Mouse (Mus musculus): Measurements from ENCODE around the gene Akr1c19. TPM values are rescaled to one million over a fixed set of nuclear protein-coding genes. Genes with fewer than 3 reads are reported as not detected.
"Not testable (repeated sequence)": the region's sequence is repeated elsewhere in the genome, so short reads cannot be mapped to it uniquely, and the experiment has no call there.

The Akr1c19 gene
- polyA plus RNA-seq, 1 experiment = 0.23 TPM

DNA sequence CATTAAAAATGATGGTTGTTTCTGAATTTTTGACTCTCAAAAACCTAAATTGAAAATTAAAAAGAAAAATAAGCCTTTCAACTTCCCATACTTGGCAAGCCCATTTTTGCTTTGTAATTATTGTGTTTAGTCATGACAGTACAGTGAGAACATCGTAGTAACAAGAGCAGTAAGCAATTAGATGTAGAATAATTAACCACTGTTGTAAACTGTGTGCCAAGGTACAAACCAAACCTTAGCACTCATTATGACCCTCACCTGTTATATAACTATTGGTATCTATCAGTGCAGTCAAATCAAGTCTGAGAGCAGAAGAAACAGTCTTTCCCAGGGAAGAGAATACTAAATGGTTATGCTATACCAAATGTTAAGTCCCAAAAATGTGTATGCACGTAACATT is 36.5 kb downstream of the Akr1c19 start:
- H3K27ac ChIP-seq (ENCODE audit: control insufficient read depth, insufficient read depth, low read length) = no peak overlapping the region
- no peak overlapping the region for H3K4me3 ChIP-seq (ENCODE audit: control insufficient read depth, insufficient read depth, low read length)
- H3K36me3 ChIP-seq (ENCODE audit: control insufficient read depth, insufficient read depth, low read length) = no peaks in the 10 kb centered on the region
- TF ChIP-seq CTCF (IDR thresholded peaks at IDR 0.05; ENCODE audit: borderline replicate concordance, control insufficient read depth, extremely low read depth, insufficient read depth, low read length, poor library complexity) (no peak), POLR2A (IDR thresholded peaks at IDR 0.05; ENCODE audit: control insufficient read depth, extremely low read depth, insufficient read depth, low read length, poor library complexity) (no peak)
- H3K27me3 ChIP-seq (ENCODE audit: control insufficient read depth, insufficient read depth, low read length) = no peaks in the 10 kb centered on the region
- DNase-seq = no peak
- no peaks in the 10 kb centered on the region for H3K4me1 ChIP-seq (replicated peaks; ENCODE audit: control insufficient read depth, insufficient read depth, low read length)
- 96% methylated on average over 2 of the region's 2 CpGs for WGBS

- 95% methylated on average over 2 of the region's 2 CpGs for WGBS
- not testable (repeated sequence) for H3K4me1 ChIP-seq (replicated peaks; ENCODE audit: control insufficient read depth, insufficient read depth, low read length); H3K27ac ChIP-seq (ENCODE audit: control insufficient read depth, insufficient read depth, low read length); H3K27me3 ChIP-seq (ENCODE audit: control insufficient read depth, insufficient read depth, low read length); DNase-seq; H3K36me3 ChIP-seq (ENCODE audit: control insufficient read depth, insufficient read depth, low read length); H3K4me3 ChIP-seq (ENCODE audit: control insufficient read depth, insufficient read depth, low read length)
These were observed 37.0 kb downstream of the Akr1c19 start for GRCm38 (mm10) chr13:4265455-4265854.

DNA sequence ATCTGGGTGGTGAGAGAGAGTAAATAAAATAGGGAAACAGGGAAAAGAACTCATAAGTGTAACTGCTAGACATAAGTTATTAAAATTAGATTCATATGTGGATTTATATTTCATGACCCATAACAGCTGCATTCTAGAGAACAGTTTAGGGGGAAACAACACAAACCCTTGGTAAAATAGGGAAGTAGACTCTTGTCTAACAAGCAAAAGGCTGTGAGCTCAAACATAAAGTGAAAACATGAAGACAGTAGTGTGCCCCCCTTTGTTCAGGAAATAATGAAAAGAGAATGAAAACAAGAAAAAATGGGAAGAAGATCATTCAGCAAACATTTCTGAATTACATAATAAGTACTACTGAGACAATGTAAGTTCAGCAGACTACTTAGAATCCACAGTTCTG is 42.4 kb downstream of the Akr1c19 start:
- no peak for DNase-seq
- Histone ChIP-seq H3K4me1 (replicated peaks; ENCODE audit: control insufficient read depth, insufficient read depth, low read length) (no peaks in the 10 kb centered on the region), H3K27me3 (ENCODE audit: control insufficient read depth, insufficient read depth, low read length) (no peaks in the 10 kb centered on the region), H3K4me3 (ENCODE audit: control insufficient read depth, insufficient read depth, low read length) (no peak overlapping the region), H3K36me3 (ENCODE audit: control insufficient read depth, insufficient read depth, low read length) (no peaks in the 10 kb centered on the region), H3K27ac (ENCODE audit: control insufficient read depth, insufficient read depth, low read length) (no peak overlapping the region)
- TF ChIP-seq POLR2A (IDR thresholded peaks at IDR 0.05; ENCODE audit: control insufficient read depth, extremely low read depth, insufficient read depth, low read length, poor library complexity) = no peak
- TF ChIP-seq CTCF (IDR thresholded peaks at IDR 0.05; ENCODE audit: borderline replicate concordance, control insufficient read depth, extremely low read depth, insufficient read depth, low read length, poor library complexity) = no peak

DNA sequence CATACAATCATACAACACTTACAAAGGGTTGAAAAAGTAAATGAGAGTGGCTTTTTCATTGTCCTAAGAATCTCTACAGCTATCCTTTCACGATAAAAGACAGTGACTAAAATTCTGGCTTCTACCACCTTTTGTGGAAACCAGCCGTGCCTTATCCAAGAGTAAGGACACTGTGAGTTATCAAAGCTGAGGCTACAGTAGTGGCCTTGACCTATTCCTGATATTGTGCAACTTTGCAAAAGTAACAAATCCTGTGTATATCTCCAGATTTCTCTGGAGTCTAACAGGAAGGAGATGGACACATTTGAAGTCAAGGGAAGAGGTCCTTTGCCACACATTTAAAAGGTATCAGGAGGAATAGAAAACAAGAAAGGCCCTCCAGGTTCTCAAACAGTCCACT is 49.0 kb downstream of the Akr1c19 start:
- no peaks in the 10 kb centered on the region for H3K36me3 ChIP-seq (ENCODE audit: control insufficient read depth, insufficient read depth, low read length)
- no peak overlapping the region for H3K27ac ChIP-seq (ENCODE audit: control insufficient read depth, insufficient read depth, low read length)
- no peaks in the 10 kb centered on the region for H3K4me1 ChIP-seq (replicated peaks; ENCODE audit: control insufficient read depth, insufficient read depth, low read length)
- TF ChIP-seq CTCF (IDR thresholded peaks at IDR 0.05; ENCODE audit: borderline replicate concordance, control insufficient read depth, extremely low read depth, insufficient read depth, low read length, poor library complexity) = no peak
- no peaks in the 10 kb centered on the region for H3K27me3 ChIP-seq (ENCODE audit: control insufficient read depth, insufficient read depth, low read length)
- 94% methylated on average over 2 of the region's 2 CpGs for WGBS
- no peak overlapping the region for H3K4me3 ChIP-seq (ENCODE audit: control insufficient read depth, insufficient read depth, low read length)
- no peak for DNase-seq

GRCm38 (mm10) chr13:4279284-4279683 is 50.8 kb downstream of the Akr1c19 start, which contains the start of gene Akr1c12:
TSS of gene Akr1c12 (minus strand) at chr13:4279433.
- Histone ChIP-seq H3K4me3 (ENCODE audit: control insufficient read depth, insufficient read depth, low read length) (no peak within 1 kb of the TSS), H3K27me3 (ENCODE audit: control insufficient read depth, insufficient read depth, low read length) (no peaks in the 10 kb centered on the region), H3K36me3 (ENCODE audit: control insufficient read depth, insufficient read depth, low read length) (no peaks in the 10 kb centered on the region), H3K27ac (ENCODE audit: control insufficient read depth, insufficient read depth, low read length) (no peak within 1 kb of the TSS), H3K4me1 (replicated peaks; ENCODE audit: control insufficient read depth, insufficient read depth, low read length) (no peaks in the 10 kb centered on the region)
- WGBS = 63% methylated on average over 4 of the region's 4 CpGs
- no peak for TF ChIP-seq POLR2A (IDR thresholded peaks at IDR 0.05; ENCODE audit: control insufficient read depth, extremely low read depth, insufficient read depth, low read length, poor library complexity)
- no peak for TF ChIP-seq CTCF (IDR thresholded peaks at IDR 0.05; ENCODE audit: borderline replicate concordance, control insufficient read depth, extremely low read depth, insufficient read depth, low read length, poor library complexity)
- DNase-seq = no peak

GRCm38 (mm10) chr13:4281471-4282412 is 53.2 kb downstream of the Akr1c19 start:
- Histone ChIP-seq H3K4me3 (ENCODE audit: control insufficient read depth, insufficient read depth, low read length) (no peak overlapping the region), H3K27me3 (ENCODE audit: control insufficient read depth, insufficient read depth, low read length) (no peaks in the 10 kb centered on the region), H3K36me3 (ENCODE audit: control insufficient read depth, insufficient read depth, low read length) (no peaks in the 10 kb centered on the region), H3K4me1 (replicated peaks; ENCODE audit: control insufficient read depth, insufficient read depth, low read length) (no peaks in the 10 kb centered on the region), H3K27ac (ENCODE audit: control insufficient read depth, insufficient read depth, low read length) (no peak overlapping the region)
- TF ChIP-seq CTCF (IDR thresholded peaks at IDR 0.05; ENCODE audit: borderline replicate concordance, control insufficient read depth, extremely low read depth, insufficient read depth, low read length, poor library complexity) = no peak
- TF ChIP-seq POLR2A (IDR thresholded peaks at IDR 0.05; ENCODE audit: control insufficient read depth, extremely low read depth, insufficient read depth, low read length, poor library complexity) = no peak
- 37% methylated on average over 7 of the region's 7 CpGs for WGBS
- DNase-seq = no peak

DNA sequence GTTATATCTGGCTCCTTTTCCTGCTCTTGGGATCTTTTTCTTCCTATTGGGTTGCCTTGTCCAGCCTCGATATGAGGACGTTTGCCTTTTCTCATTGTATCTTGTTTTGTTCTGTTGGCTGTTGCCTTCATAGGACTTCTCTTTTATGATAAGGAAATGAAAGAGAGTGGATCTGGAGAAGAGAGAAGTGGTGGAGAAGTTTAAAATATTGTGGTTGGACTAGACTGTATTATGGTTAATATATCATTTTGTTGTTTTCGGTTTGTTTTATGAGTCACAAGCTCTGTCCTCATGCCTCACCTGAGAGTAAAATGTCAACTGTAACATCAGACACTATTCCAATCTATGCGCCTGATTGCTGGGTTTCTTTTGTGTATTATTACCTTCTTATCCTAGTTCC is 68.5 kb downstream of the Akr1c19 start:
- Histone ChIP-seq H3K4me1 (replicated peaks; ENCODE audit: control insufficient read depth, insufficient read depth, low read length) (no peaks in the 10 kb centered on the region), H3K36me3 (ENCODE audit: control insufficient read depth, insufficient read depth, low read length) (no peaks in the 10 kb centered on the region), H3K27ac (ENCODE audit: control insufficient read depth, insufficient read depth, low read length) (no peak overlapping the region), H3K27me3 (ENCODE audit: control insufficient read depth, insufficient read depth, low read length) (no peaks in the 10 kb centered on the region), H3K4me3 (ENCODE audit: control insufficient read depth, insufficient read depth, low read length) (no peak overlapping the region)
- TF ChIP-seq POLR2A (IDR thresholded peaks at IDR 0.05; ENCODE audit: control insufficient read depth, extremely low read depth, insufficient read depth, low read length, poor library complexity) (no peak), CTCF (IDR thresholded peaks at IDR 0.05; ENCODE audit: borderline replicate concordance, control insufficient read depth, extremely low read depth, insufficient read depth, low read length, poor library complexity) (no peak)
- WGBS = 88% methylated on average over 4 of the region's 4 CpGs
- DNase-seq = no peak

Other genes starting within 250 kb of the Akr1c19 start
- 0.15 and 0.19 TPM in 2 replicates for gene Akr1c14, start 179.7 kb upstream of the Akr1c19 start, polyA plus RNA-seq (2012; rRNA removed)
- 0.44 and 0.64 TPM in 2 replicates for gene Akr1c18, start 78.0 kb upstream of the Akr1c19 start, polyA plus RNA-seq (2012; rRNA removed)
- gene Akr1c13, start 37.5 kb upstream of the Akr1c19 start, polyA plus RNA-seq (2012; rRNA removed) = 3.7 and 6.0 TPM in 2 replicates
- 0.29 and 0.31 TPM in 2 replicates for gene Akr1c12, start 50.7 kb downstream of the Akr1c19 start, polyA plus RNA-seq (2012; rRNA removed)
- 0.43 TPM in 1 of 2 replicates, not detected in the other for gene Akr1c6, start 205.6 kb downstream of the Akr1c19 start, polyA plus RNA-seq (2012; rRNA removed)